Mouse (Mus musculus): ENCODE measurements around the gene Selenoh. TPM values are rescaled to one million over a fixed set of nuclear protein-coding genes. Genes with fewer than 3 reads are reported as not detected.

Gene Selenoh
- polyA plus RNA-seq, 1 experiment from 2014 or later: 221 TPM

GRCm38 (mm10) chr2:84622668-84623067 is 47.9 kb downstream of the Selenoh start:
- Histone ChIP-seq H3K4me1 (peaks cover 14% of the 10 kb centered on the region; the same call in 1 of the 2 replicates), H3K9ac (no peak overlapping the region), H3K4me3 (replicated peaks) (no peak overlapping the region), H3K27ac (no peak overlapping the region), H3K27me3 (replicated peaks) (no peaks in the 10 kb centered on the region), H3K4me2 (no peak overlapping the region), H3K36me3 (peaks cover 26% of the 10 kb centered on the region), H3K9me3 (no peaks in the 10 kb centered on the region)
- ATAC-seq (ENCODE audit: insufficient read depth, low FRiP score, low read depth): no peak
- WGBS: 71% methylated on average over 2 of the region's 2 CpGs

- ATAC-seq (ENCODE audit: insufficient read depth, low FRiP score, low read depth): no peak; the same call in 1 of the 2 replicates
- Histone ChIP-seq H3K36me3 (peaks cover 47% of the 10 kb centered on the region), H3K9me3 (no peaks in the 10 kb centered on the region), H3K27ac (peak overlapping the region; percentile 46; the same call in 1 of the 2 replicates), H3K4me1 (peaks cover 14% of the 10 kb centered on the region; the same call in 1 of the 2 replicates), H3K4me3 (replicated peaks) (no peak overlapping the region), H3K27me3 (replicated peaks) (no peaks in the 10 kb centered on the region), H3K9ac (no peak overlapping the region), H3K4me2 (no peak overlapping the region)
- WGBS: 95% methylated on average over 21 of the region's 21 CpGs
These were observed 50.8 kb downstream of the Selenoh start for GRCm38 (mm10) chr2:84619646-84620340.

Other genes starting within 250 kb of the Selenoh start
- 33.8 and 38.3 TPM in 2 replicates for gene Calcrl, start 245.4 kb downstream of the Selenoh start, polyA plus RNA-seq (2015; fragmentation: Nextera tagmentation; extraction: Ambion mirVana)
- gene Tfpi, start 194.0 kb downstream of the Selenoh start, polyA plus RNA-seq (2015; fragmentation: Nextera tagmentation; extraction: Ambion mirVana): 44.2 and 47.4 TPM in 2 replicates
- 60.0 and 71.9 TPM in 2 replicates for gene Ctnnd1, start 20.0 kb downstream of the Selenoh start, polyA plus RNA-seq (2015; fragmentation: Nextera tagmentation; extraction: Ambion mirVana)
- 0.18 and 0.22 TPM in 2 replicates for gene Btbd18, start 11.7 kb downstream of the Selenoh start, polyA plus RNA-seq (2015; fragmentation: Nextera tagmentation; extraction: Ambion mirVana)
- gene Gm28635, start 7.3 kb upstream of the Selenoh start, polyA plus RNA-seq (2015; fragmentation: Nextera tagmentation; extraction: Ambion mirVana): not detected in 2 replicates
- 31.1 and 34.5 TPM in 2 replicates for gene Med19, start 7.6 kb upstream of the Selenoh start, polyA plus RNA-seq (2015; fragmentation: Nextera tagmentation; extraction: Ambion mirVana)
- gene Tmx2, start 8.4 kb upstream of the Selenoh start, polyA plus RNA-seq (2015; fragmentation: Nextera tagmentation; extraction: Ambion mirVana): 119 and 133 TPM in 2 replicates
- gene Zdhhc5, start 44.4 kb upstream of the Selenoh start, polyA plus RNA-seq (2015; fragmentation: Nextera tagmentation; extraction: Ambion mirVana): 27.8 and 28.5 TPM in 2 replicates
- gene Clp1, start 56.6 kb upstream of the Selenoh start, polyA plus RNA-seq (2015; fragmentation: Nextera tagmentation; extraction: Ambion mirVana): 23.7 and 26.9 TPM in 2 replicates
- 7.5 and 11.0 TPM in 2 replicates for gene Ypel4, start 63.3 kb upstream of the Selenoh start, polyA plus RNA-seq (2015; fragmentation: Nextera tagmentation; extraction: Ambion mirVana)
- gene Gm19426, start 72.9 kb upstream of the Selenoh start, polyA plus RNA-seq (2015; fragmentation: Nextera tagmentation; extraction: Ambion mirVana): 6.7 and 7.2 TPM in 2 replicates
- 76.0 and 79.6 TPM in 2 replicates for gene Serping1, start 104.7 kb upstream of the Selenoh start, polyA plus RNA-seq (2015; fragmentation: Nextera tagmentation; extraction: Ambion mirVana)
- gene Ube2l6, start 128.1 kb upstream of the Selenoh start, polyA plus RNA-seq (2015; fragmentation: Nextera tagmentation; extraction: Ambion mirVana): 52.7 and 79.0 TPM in 2 replicates
- 0.08 and 0.19 TPM in 2 replicates for gene Smtnl1, start 151.9 kb upstream of the Selenoh start, polyA plus RNA-seq (2015; fragmentation: Nextera tagmentation; extraction: Ambion mirVana)
- 47.2 and 50.4 TPM in 2 replicates for gene Timm10, start 156.2 kb upstream of the Selenoh start, polyA plus RNA-seq (2015; fragmentation: Nextera tagmentation; extraction: Ambion mirVana)
- 19.5 and 26.3 TPM in 2 replicates for gene Slc43a1, start 168.1 kb upstream of the Selenoh start, polyA plus RNA-seq (2015; fragmentation: Nextera tagmentation; extraction: Ambion mirVana)
- gene Rtn4rl2, start 215.9 kb upstream of the Selenoh start, polyA plus RNA-seq (2015; fragmentation: Nextera tagmentation; extraction: Ambion mirVana): 0.85 and 0.91 TPM in 2 replicates